Mouse (Mus musculus) Patski (cell line): ENCODE results near the gene Gm7970. TPM values are rescaled to one million over a fixed set of nuclear protein-coding genes. Genes with fewer than 3 reads are reported as not detected.
A peak's percentile ranks its signal among the peaks of the same experiment; 100 is the strongest.
"Not testable (repeated sequence)": the region's sequence is repeated elsewhere in the genome, so short reads cannot be mapped to it uniquely, and the experiment has no call there.

ENCODE experiments used
- ATAC-seq: fragments of 100-300 bp; one replicate; pipeline ENCODE4 v1.8.0; 2021
- CTCF ChIA-PET: fragments of 350-600 bp; sonication (Branson Sonifier 250); formaldehyde crosslinking; loops from one replicate; lab custom pipeline; 2022; ENCODE audit warnings: inconsistent platforms; lab: Charles Lee
- POLR2A ChIA-PET: fragments of 350-600 bp; sonication (Branson Sonifier 250); formaldehyde crosslinking; loops from one replicate; lab custom pipeline; 2022; ENCODE audit warnings: antibody characterized with exemption, inconsistent platforms; lab: Charles Lee
- DNase-seq: peaks from one replicate; pipeline ENCODE4 v3.0.0-alpha.2; 2011; ENCODE audit warnings: low read depth, low spot score
- H3K27me3 ChIP-seq: fragments of 371-371 bp; one replicate; pipeline ENCODE4 v1.5.1; 2021
- CTCF ChIP-seq: fragments of 100-300 bp; IDR thresholded peaks from one replicate; pipeline ENCODE4 v1.5.1; 2021
- in situ Hi-C: fragments of 300-500 bp; cut with MboI; formaldehyde crosslinking; loops from 3 replicates; pipeline ENCODE4 v1.11.1; 2018; ENCODE audit warnings: low pct_unique_long_range_greater_than_20kb, mixed read lengths
- polyA plus RNA-seq: library from polyadenylated mRNA; unstranded; gene quantifications from one replicate; pipeline ENCODE4 v1.2.3, GENCODE M21; 2021

Gene Gm7970
- polyA plus RNA-seq: not detected

DNA sequence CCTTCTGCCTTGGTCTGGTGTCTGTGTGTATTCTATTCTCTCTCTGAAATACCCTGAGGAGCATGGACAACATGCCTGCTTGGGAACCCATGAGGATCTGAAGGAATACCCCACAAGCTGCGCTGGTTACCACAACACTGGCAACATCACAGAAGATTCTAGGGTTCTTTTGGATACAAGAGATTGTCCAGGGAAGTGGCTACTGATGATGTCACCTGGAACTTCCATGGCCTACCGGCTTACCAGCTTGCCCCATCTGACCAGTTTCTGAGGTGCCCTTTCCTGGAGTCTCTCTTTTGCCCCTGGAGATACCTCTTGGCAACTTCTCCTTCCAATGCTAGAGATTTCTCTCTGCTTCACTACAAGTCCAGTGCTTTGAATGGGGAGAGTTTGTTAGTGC, at the start of gene Gm7970:
TSS of gene Gm7970 (minus strand) at position 101 of the 400 bp plus-strand sequence.
- POLR2A ChIA-PET, DNase-seq, ATAC-seq, H3K27me3 ChIP-seq, CTCF ChIA-PET, in situ Hi-C loops: not testable (repeated sequence)

DNA sequence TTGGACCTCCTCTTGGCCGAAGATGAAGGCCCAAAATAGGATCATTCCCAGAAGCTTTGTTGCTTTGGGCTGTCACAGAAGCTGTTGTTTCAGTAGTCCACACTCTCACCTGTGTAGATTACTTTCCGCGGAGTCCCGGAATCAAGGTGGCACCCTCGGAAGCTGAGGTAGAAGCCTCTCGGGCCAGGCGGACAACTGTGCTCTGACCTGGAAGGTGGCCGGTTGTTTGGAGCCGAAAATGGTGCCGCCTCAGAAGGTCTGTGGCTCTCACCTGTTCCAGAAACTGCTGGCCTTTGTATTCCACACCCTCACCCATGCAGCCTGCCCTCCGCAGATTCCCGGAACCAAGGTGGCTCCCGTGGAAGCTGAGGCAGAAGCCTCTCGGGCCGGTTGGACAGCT, 45.6 kb upstream of the Gm7970 start:
- in situ Hi-C loops, ATAC-seq, CTCF ChIA-PET, POLR2A ChIA-PET, DNase-seq, H3K27me3 ChIP-seq: not testable (repeated sequence)

DNA sequence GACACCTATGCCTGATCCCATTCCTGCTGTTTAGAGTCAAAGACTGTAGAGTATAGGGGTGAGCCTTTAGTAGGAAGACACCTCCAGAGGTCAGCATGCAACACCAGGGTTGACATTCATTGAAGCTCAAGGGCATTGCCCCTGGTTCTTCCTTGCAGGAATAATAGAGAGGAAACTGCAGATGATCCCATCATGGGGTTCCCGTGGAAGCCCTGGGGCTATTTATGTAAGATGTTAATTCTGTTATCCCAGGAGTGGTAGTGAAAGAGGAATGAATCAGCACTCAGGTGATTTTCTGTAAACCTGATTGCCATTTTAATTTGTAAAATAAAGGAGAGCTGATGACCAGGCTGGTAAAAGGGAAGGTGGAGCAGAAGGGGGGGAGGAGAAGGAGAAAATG, 31.0 kb upstream of the Gm7970 start:
- in situ Hi-C loops: not testable (repeated sequence)

GRCm38 (mm10) chr14:41572911-41573310, 17.5 kb upstream of the Gm7970 start, which contains the start of gene 1700049E17Rik2:
Gene 1700049E17Rik2, plus strand, starts transcription at chr14:41573211.
- ATAC-seq, DNase-seq, POLR2A ChIA-PET, CTCF ChIA-PET, in situ Hi-C loops, H3K27me3 ChIP-seq: not testable (repeated sequence)

More for the DNA sequence above, 31.0 kb upstream of the Gm7970 start:
- POLR2A ChIA-PET, DNase-seq, ATAC-seq, H3K27me3 ChIP-seq, CTCF ChIA-PET: not testable (repeated sequence)

- H3K27me3 ChIP-seq, DNase-seq, CTCF ChIA-PET, in situ Hi-C loops, POLR2A ChIA-PET, ATAC-seq: not testable (repeated sequence)
These were observed 30.7 kb downstream of the Gm7970 start for GRCm38 (mm10) chr14:41524695-41525094.

- H3K27me3 ChIP-seq, in situ Hi-C loops, ATAC-seq, CTCF ChIA-PET, DNase-seq, POLR2A ChIA-PET: not testable (repeated sequence)
- peak; percentile 37 for TF ChIP-seq CTCF
These were observed 34.7 kb downstream of the Gm7970 start for GRCm38 (mm10) chr14:41520683-41521082.

Other genes with a start within 250 kb of the Gm7970 start
- not detected for gene Gm5798, start 207.0 kb downstream of the Gm7970 start, polyA plus RNA-seq
- gene Gm7945, start 169.2 kb downstream of the Gm7970 start, polyA plus RNA-seq: not detected
- gene Gm6482, start 147.3 kb downstream of the Gm7970 start, polyA plus RNA-seq: not detected
- gene Gm7954, start 102.1 kb downstream of the Gm7970 start, polyA plus RNA-seq: not detected
- gene Gm3486, start 66.1 kb downstream of the Gm7970 start, polyA plus RNA-seq: not detected
- gene 1700049E17Rik2, start 17.6 kb upstream of the Gm7970 start, polyA plus RNA-seq: not detected
- gene Gm3072, start 69.0 kb upstream of the Gm7970 start, polyA plus RNA-seq: not detected
- 0.08 TPM for gene Gm3676, start 90.9 kb upstream of the Gm7970 start, polyA plus RNA-seq
- not detected for gene Gm8068, start 146.3 kb upstream of the Gm7970 start, polyA plus RNA-seq
- not detected for gene Gm7929, start 195.0 kb upstream of the Gm7970 start, polyA plus RNA-seq
- gene Gm47189, start 216.9 kb upstream of the Gm7970 start, polyA plus RNA-seq: not detected